In the genomic region with DNA sequence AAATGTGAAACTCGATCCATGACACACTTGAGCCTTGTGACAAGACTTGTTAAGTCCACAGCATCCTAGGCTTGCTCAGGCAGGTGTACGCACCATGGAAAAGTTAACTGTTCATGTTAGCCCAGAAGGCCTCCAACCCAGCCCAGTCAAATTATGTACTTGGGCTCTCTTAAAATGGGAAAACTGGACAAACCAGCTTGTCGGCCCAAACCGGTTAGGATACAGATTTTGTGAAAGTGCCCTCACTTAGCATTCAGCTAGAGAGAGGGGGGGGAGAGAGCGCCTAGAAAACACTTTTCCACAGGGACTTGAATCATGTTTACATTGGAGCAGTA, we compare ENCODE assay signal across 8 mouse cellular contexts. TPM values are rescaled to one million over a fixed set of nuclear protein-coding genes. Genes with fewer than 3 reads are reported as not detected.
DNase-seq lines count a peak whose midpoint lies in the region; ATAC-seq and TF ChIP-seq lines count a peak whose summit lies in the region.

No protein-coding gene starts in this region.

- WGBS in bone marrow, adult 2 months = 78% methylated on average over 5 of the region's 5 CpGs
- WGBS in embryonic facial prominence, embryonic 14.5 days = 50% methylated on average over 5 of the region's 5 CpGs

- no peak for TF ChIP-seq POLR2A in bone marrow, adult 2 months (IDR thresholded peaks at IDR 0.05; ENCODE audit: borderline replicate concordance, control insufficient read depth, low read depth, low read length)

- peak overlapping the region; percentile 87; the same call in 1 of the 2 replicates for H3K9ac ChIP-seq in embryonic facial prominence, embryonic 14.5 days (ENCODE audit: low read depth, low read length)

- peak; percentile 89 for DNase-seq in embryonic facial prominence, embryonic 14.5 days (ENCODE audit: low spot score)
- peak; percentile 70 for DNase-seq in kidney, adult 9 months
- DNase-seq in lung, postnatal 10 days = peak; percentile 61
- no peak for DNase-seq in frontal cortex, postnatal 14 days (ENCODE audit: low spot score in 2 of 2)
- no peak for DNase-seq in thymus, postnatal 10 days (ENCODE audit: low spot score in 2 of 2)
- DNase-seq in cerebellum, adult 9-10 months = no peak

- no peaks in the 10 kb centered on the region for H3K36me3 ChIP-seq in embryonic facial prominence, embryonic 14.5 days (ENCODE audit: control insufficient read depth, insufficient read depth, low read length)

- TF ChIP-seq CTCF in bone marrow, adult 2 months (IDR thresholded peaks at IDR 0.05; ENCODE audit: control insufficient read depth, insufficient read depth, low read length) = no peak

- no peak overlapping the region for H3K27ac ChIP-seq in bone marrow, adult 2 months (ENCODE audit: control insufficient read depth, insufficient read depth, low read depth, low read length, poor library complexity)
- H3K27ac ChIP-seq in embryonic facial prominence, embryonic 14.5 days (replicated peaks; ENCODE audit: low read depth, low read length) = no peak overlapping the region; the same call in 1 of the 2 replicates

- no peaks in the 10 kb centered on the region for H3K27me3 ChIP-seq in embryonic facial prominence, embryonic 14.5 days (replicated peaks; ENCODE audit: control insufficient read depth, insufficient read depth, low read length)

- H3K9me3 ChIP-seq in embryonic facial prominence, embryonic 14.5 days (ENCODE audit: control insufficient read depth, low read length) = 0 out of 2 replicates have a peak, but pooled peaks cover 4% of the 10 kb centered on the region

- H3K4me2 ChIP-seq in embryonic facial prominence, embryonic 14.5 days (ENCODE audit: low read depth, low read length) = peak overlapping the region; percentile 95

- ATAC-seq in embryonic facial prominence, embryonic 14.5 days (ENCODE audit: low read depth) = peak; percentile 75
- no peak for ATAC-seq in monocyte, adult 5-6 weeks (replicated peaks; ENCODE audit: insufficient number of reproducible peaks, low FRiP score, low TSS enrichment, poor library complexity, severe bottlenecking)

- peak overlapping the region; percentile 54 for H3K4me3 ChIP-seq in bone marrow, adult 2 months (replicated peaks; ENCODE audit: control insufficient read depth, low read depth, low read length)
- H3K4me3 ChIP-seq in embryonic facial prominence, embryonic 14.5 days (ENCODE audit: low read depth, low read length) = peak overlapping the region; percentile 95

- peaks cover 1% of the 10 kb centered on the region; the same call in 1 of the 2 replicates for H3K4me1 ChIP-seq in bone marrow, adult 2 months (ENCODE audit: control insufficient read depth, insufficient read depth, low read length)
- peaks cover 17% of the 10 kb centered on the region for H3K4me1 ChIP-seq in embryonic facial prominence, embryonic 14.5 days (ENCODE audit: control insufficient read depth, insufficient read depth, low read length)

RNA-seq across cellular contexts. Expression of a gene that starts 1.5 kb away (rescaled TPM):
- polyA plus RNA-seq in bone marrow, adult 2 months (2011; ENCODE audit: insufficient read depth, insufficient read length, low replicate concordance, missing spikeins) = 25.0 and 26.0 TPM in 2 replicates
- 34.5 and 35.1 TPM in 2 replicates for polyA plus RNA-seq in embryonic facial prominence, embryonic 14.5 days (2014; fragmentation: Nextera tagmentation; extraction: Ambion mirVana)
- total RNA-seq in monocyte, adult 5-6 weeks (2017) = 1.3 to 10.4 TPM (median 2.9 TPM) in 3 replicates

RNA-seq across cellular contexts. Expression of a gene that starts 43.6 kb away (rescaled TPM):
- polyA plus RNA-seq in bone marrow, adult 2 months (2011; ENCODE audit: insufficient read depth, insufficient read length, low replicate concordance, missing spikeins) = 0.63 and 3.3 TPM in 2 replicates
- polyA plus RNA-seq in embryonic facial prominence, embryonic 14.5 days (2014; fragmentation: Nextera tagmentation; extraction: Ambion mirVana) = 10.5 and 12.7 TPM in 2 replicates
- total RNA-seq in monocyte, adult 5-6 weeks (2017) = 23.6 to 29.4 TPM (median 24.0 TPM) in 3 replicates

Comparison
In these comparisons a context has a peak if more than half of its experiments do, and no peak if none do; other contexts are left out.
1. DNase-seq: peak in embryonic facial prominence, embryonic 14.5 days (single experiment), kidney, adult 9 months (single experiment) and lung, postnatal 10 days (single experiment); none in frontal cortex, postnatal 14 days (0 of 2), thymus, postnatal 10 days (0 of 2) and cerebellum, adult 9-10 months (single experiment).